Mouse (Mus musculus): ENCODE results near the gene Ptma.

- TF ChIP-seq CTCF (IDR thresholded peaks at IDR 0.05; ENCODE audit: insufficient read depth, low read depth, low read length) (no peak), POLR2A (IDR thresholded peaks at IDR 0.05; ENCODE audit: insufficient read depth, low read depth, low read length) (no peak)
Measured at GRCm38 (mm10) chr1:86531547-86532321, 5.2 kb downstream of the Ptma start.

Measured in olfactory bulb, adult 2 months (tissue).